8 mouse cellular contexts compared by ENCODE assay signal in the genomic region with DNA sequence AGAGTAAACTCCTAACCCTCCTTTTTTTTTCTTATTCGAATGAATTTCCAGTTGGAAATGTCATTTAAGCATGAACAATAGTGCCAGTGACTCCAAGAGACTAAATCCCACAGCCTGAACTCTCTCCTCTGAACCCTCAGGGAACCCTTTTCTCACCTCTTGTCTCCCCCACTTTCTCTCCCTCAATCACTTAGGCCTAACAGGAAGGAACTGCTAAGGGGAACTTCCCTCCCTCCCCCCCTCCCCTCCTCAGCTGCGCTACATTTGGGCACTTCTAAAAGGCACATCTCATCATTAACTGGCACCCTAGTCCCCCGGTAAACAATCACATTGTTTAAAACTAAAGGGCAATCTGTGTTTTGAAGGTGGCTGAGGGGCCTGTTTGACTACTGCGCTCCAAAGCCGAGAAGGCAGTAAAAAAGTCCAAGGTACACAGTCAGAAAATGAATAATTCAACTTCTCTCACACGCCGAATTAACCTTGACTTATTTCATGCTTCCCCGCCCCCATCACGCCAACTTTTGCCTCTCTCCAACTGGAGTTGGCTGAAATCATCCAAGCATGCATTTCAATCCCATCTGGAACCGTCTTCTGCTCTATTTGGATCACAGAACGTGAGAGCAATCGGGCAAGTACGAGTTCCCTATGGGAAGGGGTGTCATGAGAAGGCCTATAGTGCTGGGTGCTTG.
A peak's percentile ranks its signal among the peaks of the same experiment; 100 is the strongest.
DNase-seq lines count a peak whose midpoint lies in the region; ATAC-seq and TF ChIP-seq lines count a peak whose summit lies in the region.

No protein-coding gene starts in this region.

- no peak for TF ChIP-seq CTCF in kidney, postnatal 0 days (IDR thresholded peaks at IDR 0.05; ENCODE audit: low read depth)
- TF ChIP-seq CTCF in cerebellum, adult 2 months (IDR thresholded peaks at IDR 0.05; ENCODE audit: borderline replicate concordance, insufficient read depth, low read depth, low read length): no peak

- peak; percentile 38 to 69 for DNase-seq in layer of hippocampus, postnatal 14 days (ENCODE audit: low spot score in 2 of 2)
- no peak for DNase-seq in layer of hippocampus, adult 11-12 months (ENCODE audit: low spot score)
- DNase-seq in R1 (ENCODE audit: low read depth, low spot score): peak; percentile 6
- DNase-seq in forebrain, embryonic 11.5 days (ENCODE audit: low spot score): peak; percentile 38
- peak; percentile 41 for DNase-seq in kidney, postnatal 0 days (ENCODE audit: low spot score)
- no peak for DNase-seq in MN1 (ENCODE audit: low spot score)
- DNase-seq in cerebellum, adult 2 months: no peak

- 52% methylated on average over 13 of the region's 13 CpGs for WGBS in forebrain, embryonic 11.5 days
- WGBS in kidney, postnatal 0 days: 33% methylated on average over 13 of the region's 13 CpGs
- WGBS in cerebellum, adult 2 months: 63% methylated on average over 13 of the region's 13 CpGs

- no peak for ATAC-seq in forebrain, embryonic 11.5 days (replicated peaks; ENCODE audit: low FRiP score)
- ATAC-seq in kidney, postnatal 0 days (replicated peaks; ENCODE audit: low FRiP score, low read depth): no peak; the same call in 1 of the 2 replicates
- ATAC-seq in monocyte, adult 5-6 weeks (replicated peaks; ENCODE audit: insufficient number of reproducible peaks, low FRiP score, low TSS enrichment, poor library complexity, severe bottlenecking): no peak

- TF ChIP-seq POLR2A in cerebellum, adult 2 months (IDR thresholded peaks at IDR 0.05; ENCODE audit: borderline replicate concordance, insufficient read depth, low read length): no peak

- no peaks in the 10 kb centered on the region for H3K9me3 ChIP-seq in forebrain, embryonic 11.5 days (ENCODE audit: control insufficient read depth, low read length)
- H3K9me3 ChIP-seq in kidney, postnatal 0 days (replicated peaks; ENCODE audit: low read length): no peaks in the 10 kb centered on the region

- no peaks in the 10 kb centered on the region for H3K27me3 ChIP-seq in forebrain, embryonic 11.5 days (ENCODE audit: control insufficient read depth, insufficient read depth, low read length)
- H3K27me3 ChIP-seq in kidney, postnatal 0 days (ENCODE audit: insufficient read depth, low read length): no peaks in the 10 kb centered on the region
- no peaks in the 10 kb centered on the region for H3K27me3 ChIP-seq in cerebellum, adult 2 months (ENCODE audit: control insufficient read depth, insufficient read depth, low read length)

- H3K27ac ChIP-seq in forebrain, embryonic 11.5 days (ENCODE audit: low read depth, low read length): no peak overlapping the region
- H3K27ac ChIP-seq in kidney, postnatal 0 days: peak overlapping the region; percentile 25; the same call in 1 of the 2 replicates
- H3K27ac ChIP-seq in cerebellum, adult 2 months (ENCODE audit: insufficient read depth, low read length): no peak overlapping the region

- H3K4me2 ChIP-seq in forebrain, embryonic 11.5 days (ENCODE audit: low read depth, low read length, severe bottlenecking): no peak overlapping the region
- no peak overlapping the region for H3K4me2 ChIP-seq in kidney, postnatal 0 days (ENCODE audit: low read length)

- H3K4me1 ChIP-seq in forebrain, embryonic 11.5 days (replicated peaks; ENCODE audit: control insufficient read depth, insufficient read depth, low read length): peaks cover 15% of the 10 kb centered on the region
- peaks cover 6% of the 10 kb centered on the region for H3K4me1 ChIP-seq in kidney, postnatal 0 days (replicated peaks; ENCODE audit: insufficient read depth, low read length)
- H3K4me1 ChIP-seq in cerebellum, adult 2 months (ENCODE audit: control insufficient read depth, insufficient read depth, low read length): peaks cover 12% of the 10 kb centered on the region

- no peak overlapping the region for H3K4me3 ChIP-seq in forebrain, embryonic 11.5 days (ENCODE audit: low read depth, low read length)
- no peak overlapping the region for H3K4me3 ChIP-seq in kidney, postnatal 0 days (replicated peaks; ENCODE audit: low read depth, low read length)
- H3K4me3 ChIP-seq in cerebellum, adult 2 months (replicated peaks; ENCODE audit: insufficient read depth, low read depth, low read length): no peak overlapping the region

- no peak overlapping the region for H3K9ac ChIP-seq in forebrain, embryonic 11.5 days (ENCODE audit: low read length)
- no peak overlapping the region for H3K9ac ChIP-seq in kidney, postnatal 0 days (ENCODE audit: low read depth, low read length)

- H3K36me3 ChIP-seq in forebrain, embryonic 11.5 days (ENCODE audit: control insufficient read depth, insufficient read depth, low read length): no peaks in the 10 kb centered on the region
- H3K36me3 ChIP-seq in kidney, postnatal 0 days (ENCODE audit: insufficient read depth, low read length): no peaks in the 10 kb centered on the region

Comparison
In these comparisons a context has a peak if more than half of its experiments do, and no peak if none do; other contexts are left out.
1. DNase-seq: peak in layer of hippocampus, postnatal 14 days (2 of 2), R1 (single experiment), forebrain, embryonic 11.5 days (single experiment) and kidney, postnatal 0 days (single experiment); none in layer of hippocampus, adult 11-12 months (single experiment), MN1 (single experiment) and cerebellum, adult 2 months (0 of 2).